Mouse (Mus musculus) Muller cell, postnatal 12 days (primary cell): ENCODE data around the gene Gapt.

Source experiments
- DNase-seq: peaks from one replicate; pipeline ENCODE4 v3.0.0-alpha.2; 2015; ENCODE audit errors: inconsistent ontology term

The Gapt gene

GRCm38 (mm10) chr13:110346707-110347106 is 10.3 kb downstream of the Gapt start:
- DNase-seq, result no peak

GRCm38 (mm10) chr13:110342602-110343001 is 14.4 kb downstream of the Gapt start:
- DNase-seq, result no peak

GRCm38 (mm10) chr13:110332958-110333597 is 23.9 kb downstream of the Gapt start:
- DNase-seq, result peak; percentile 60

DNA sequence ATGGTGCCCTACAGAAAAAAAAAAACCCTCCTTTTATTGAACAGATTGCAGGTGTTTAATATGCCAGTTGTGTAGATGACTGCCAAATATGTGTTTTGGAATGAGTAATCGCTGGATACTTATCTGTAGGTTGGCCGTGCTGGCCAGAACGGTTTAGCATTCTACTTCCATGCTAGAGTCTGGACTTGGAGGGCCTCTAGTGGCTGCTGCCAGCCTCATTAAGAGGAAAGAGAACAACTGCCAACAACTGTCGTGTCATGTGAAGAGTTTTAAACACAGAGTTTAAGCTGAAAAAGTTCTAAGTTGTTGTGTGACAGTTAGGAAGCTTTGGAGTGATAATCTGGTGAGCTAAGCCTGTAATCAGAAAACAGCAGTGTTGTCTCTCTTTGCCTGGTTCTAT is 38.3 kb downstream of the Gapt start:
- DNase-seq, result no peak

DNA sequence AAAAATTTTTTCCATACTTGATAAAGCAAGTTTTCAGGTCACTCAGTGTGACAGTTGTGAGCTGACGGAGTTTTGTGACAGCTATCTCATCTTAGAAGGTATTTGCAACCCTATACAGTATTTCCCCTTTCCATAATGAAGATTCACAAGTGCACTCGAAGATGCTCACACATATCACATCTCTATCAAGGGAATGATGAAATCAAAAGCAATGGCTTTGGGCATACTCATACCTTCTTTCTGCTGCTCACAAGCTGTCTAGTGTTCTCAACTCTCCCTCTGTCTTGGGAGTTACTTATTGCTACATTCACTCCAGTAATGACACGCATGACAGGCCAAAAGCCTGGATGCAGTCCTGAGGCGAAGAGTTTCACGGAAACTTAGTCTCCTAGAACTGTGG is 49.8 kb downstream of the Gapt start:
- no peak for DNase-seq
